Mouse (Mus musculus): ENCODE data around the gene 1810013L24Rik.

DNA sequence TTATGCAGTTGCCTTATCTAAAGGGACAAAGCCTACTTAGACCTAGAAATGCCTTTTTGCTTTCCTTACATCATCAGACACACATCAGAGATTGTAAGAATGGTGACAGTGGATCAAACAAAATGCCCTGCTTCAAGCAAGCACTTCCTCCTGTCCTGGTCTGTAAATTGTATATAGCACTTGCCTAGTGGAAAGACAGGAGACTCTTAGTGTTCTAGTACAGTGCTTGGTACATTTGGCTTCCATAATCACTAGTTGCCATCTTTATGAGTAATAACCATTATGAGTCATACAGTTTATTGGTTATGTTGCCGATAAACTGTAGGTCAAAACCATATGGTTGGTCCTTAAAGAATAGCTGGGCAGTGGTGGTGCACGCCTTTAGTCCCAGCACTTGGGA, 25.2 kb downstream of the 1810013L24Rik start:
- no peak for TF ChIP-seq POLR2A (IDR thresholded peaks at IDR 0.05; ENCODE audit: low read depth, low read length)
- no peak for TF ChIP-seq CTCF (IDR thresholded peaks at IDR 0.05; ENCODE audit: extremely low read depth, insufficient read depth, insufficient read length, insufficient replicate concordance)

All from spleen, adult 2 months (tissue).